8 mouse cellular contexts compared by ENCODE assay signal in genomic region chr17:83916684-83917166, GRCm38 (mm10).
DNase-seq lines count a peak whose midpoint lies in the region; ATAC-seq and TF ChIP-seq lines count a peak whose summit lies in the region.

No protein-coding gene starts in this region.

- H3K27ac ChIP-seq in gastrocnemius, adult 2 months: peak overlapping the region; percentile 84
- peak overlapping the region; percentile 81 for H3K27ac ChIP-seq in stomach, postnatal 0 days (replicated peaks)

- intact Hi-C loops in gastrocnemius, adult 2 months (cut with DNase I): loop anchor here (5.0 kb wide), 1 partner anchor 41 kb away; no protein-coding TSS in a partner anchor
- intact Hi-C loops in gastrocnemius, postnatal 36 days (cut with DNase I): no loop called here

- H3K27me3 ChIP-seq in stomach, postnatal 0 days (ENCODE audit: control insufficient read depth, insufficient read depth, low read length): no peaks in the 10 kb centered on the region

- H3K9me3 ChIP-seq in stomach, postnatal 0 days (ENCODE audit: control insufficient read depth, low read length): no peaks in the 10 kb centered on the region

- no peak overlapping the region for H3K4me3 ChIP-seq in gastrocnemius, adult 2 months
- H3K4me3 ChIP-seq in stomach, postnatal 0 days (ENCODE audit: low read depth, low read length): no peak overlapping the region

- H3K36me3 ChIP-seq in stomach, postnatal 0 days (ENCODE audit: control insufficient read depth, insufficient read depth, low read length): no peaks in the 10 kb centered on the region

- TF ChIP-seq CTCF in gastrocnemius, adult 2 months (IDR thresholded peaks at IDR 0.05): no peak
- no peak for TF ChIP-seq CTCF in stomach, postnatal 0 days (IDR thresholded peaks at IDR 0.05; ENCODE audit: low read depth)

- peaks cover 19% of the 10 kb centered on the region for H3K4me1 ChIP-seq in stomach, postnatal 0 days (replicated peaks; ENCODE audit: control insufficient read depth, insufficient read depth)

- DNase-seq in gastrocnemius, adult 2 months: peak; percentile 54
- DNase-seq in gastrocnemius, postnatal 36 days: no peak
- peak; percentile 62 for DNase-seq in adipocyte (ENCODE audit: low spot score)
- peak; percentile 84 for DNase-seq in heart, adult 8-10 months (ENCODE audit: low spot score)
- peak; percentile 74 for DNase-seq in kidney, postnatal 14 days
- DNase-seq in stomach, postnatal 0 days (ENCODE audit: low spot score): peak; percentile 82
- no peak for DNase-seq in embryo, embryonic 9.5 days (ENCODE audit: extremely low spot score)
- no peak for DNase-seq in c-Kit-positive CD71-positive TER-119-positive erythroid progenitor cells, embryonic 14.5 days (ENCODE audit: low spot score)

- peak; percentile 73 for ATAC-seq in stomach, postnatal 0 days (ENCODE audit: low FRiP score, low TSS enrichment)

- H3K4me2 ChIP-seq in stomach, postnatal 0 days (replicated peaks; ENCODE audit: low read depth): 0 out of 2 replicates have a peak overlapping the region, but pooled peaks have one; percentile 27

- WGBS in stomach, postnatal 0 days: 2% methylated on average over 10 of the region's 10 CpGs

- no peak overlapping the region for H3K9ac ChIP-seq in stomach, postnatal 0 days (ENCODE audit: low read length)

- no peak for TF ChIP-seq EP300 in stomach, postnatal 0 days (optimal IDR thresholded peaks at IDR 0.05)

Comparison
In these comparisons a context has a peak if more than half of its experiments do, and no peak if none do; other contexts are left out.
1. DNase-seq: peak in gastrocnemius, adult 2 months (single experiment), adipocyte (single experiment), heart, adult 8-10 months (single experiment), kidney, postnatal 14 days (single experiment) and stomach, postnatal 0 days (single experiment); none in gastrocnemius, postnatal 36 days (0 of 2), embryo, embryonic 9.5 days (single experiment) and c-Kit-positive CD71-positive TER-119-positive erythroid progenitor cells, embryonic 14.5 days (single experiment).